Mouse (Mus musculus) E14TG2a.4 (cell line): ENCODE results near the gene Mob3a.

Experiments used
- CTCF ChIP-seq: conservative IDR thresholded peaks from 2 replicates; pipeline ENCODE4 v1.5.1; 2014; ENCODE audit warnings: low read length
- POU5F1 ChIP-seq: IDR thresholded peaks from 2 replicates; pipeline ENCODE4 v1.6.1; 2014; ENCODE audit warnings: low read length, borderline replicate concordance

GRCm38 (mm10) chr10:80695186-80695585 lies 6.6 kb downstream of the Mob3a start:
- TF ChIP-seq CTCF, result no peak
- no peak for TF ChIP-seq POU5F1
